Mouse (Mus musculus) liver, embryonic 14.5 days (tissue): ENCODE results near the gene Elmo1. TPM values are rescaled to one million over a fixed set of nuclear protein-coding genes. Genes with fewer than 3 reads are reported as not detected.
A peak's percentile ranks its signal among the peaks of the same experiment; 100 is the strongest.

ENCODE experiments used
- ATAC-seq: fragments of 200-750 bp; cut with Nextera tagmentation; 2 replicates; pipeline ENCODE4 v1.8.0; 2017; ENCODE audit warnings: moderate number of reproducible peaks, mild to moderate bottlenecking, moderate library complexity; ENCODE audit not compliant: insufficient read depth
- DNase-seq, 3 experiments: peaks; one replicate each; pipeline ENCODE4 v3.0.0-alpha.2; 2012 to 2013; ENCODE audit warnings: low read depth in 3 of 3, low spot score in 3 of 3
- H3K27ac ChIP-seq: fragments of 300-500 bp; sonication (generic); 2 replicates; pipeline ENCODE4 v1.5.1; 2014; ENCODE audit warnings: moderate library complexity, mild to moderate bottlenecking, control low read depth, inconsistent platforms
- H3K27me3 ChIP-seq: fragments of 300-500 bp; sonication (generic); 2 replicates; pipeline ENCODE4 v1.6.1; 2014; ENCODE audit warnings: mild to moderate bottlenecking, low read length, moderate library complexity; ENCODE audit not compliant: control insufficient read depth, insufficient read depth
- H3K36me3 ChIP-seq: fragments of 300-500 bp; sonication (generic); replicated peaks from 2 replicates; pipeline ENCODE4 v1.6.1; 2014; ENCODE audit warnings: low read depth; ENCODE audit not compliant: control insufficient read depth, insufficient read depth
- H3K4me1 ChIP-seq, 2 experiments: fragments of 200-500 bp in 1 of 2; fragments of 300-500 bp in 1 of 2; sonication (generic) in 1 of 2; replicated peaks; 2 replicates each; pipeline ENCODE4 v1.6.1; 2012 to 2014; ENCODE audit warnings: antibody characterized with exemption in 1 of 2, inconsistent platforms in 1 of 2, low read length in 1 of 2; ENCODE audit not compliant: control insufficient read depth in 2 of 2, insufficient read depth in 2 of 2
- H3K4me2 ChIP-seq: fragments of 300-500 bp; sonication (generic); 2 replicates; pipeline ENCODE4 v1.6.1; 2014; ENCODE audit warnings: low read depth, mild to moderate bottlenecking, control low read depth, moderate library complexity
- H3K4me3 ChIP-seq, 2 experiments: fragments of 200-500 bp in 1 of 2; fragments of 300-500 bp in 1 of 2; sonication (generic) in 1 of 2; 2 replicates each; pipeline ENCODE4 v1.5.1; 2012 to 2014; ENCODE audit warnings: low read depth in 2 of 2, low read length in 2 of 2, mild to moderate bottlenecking in 2 of 2, control low read depth in 1 of 2, inconsistent platforms in 1 of 2, moderate library complexity in 1 of 2; ENCODE audit not compliant: insufficient read depth in 1 of 2
- H3K9ac ChIP-seq: fragments of 300-500 bp; sonication (generic); replicated peaks from 2 replicates; pipeline ENCODE4 v1.6.1; 2014; ENCODE audit warnings: mild to moderate bottlenecking, control low read depth, moderate library complexity
- H3K9me3 ChIP-seq: fragments of 300-500 bp; sonication (generic); 2 replicates; pipeline ENCODE4 v1.6.1; 2016; ENCODE audit warnings: low read length, mixed read lengths; ENCODE audit not compliant: control insufficient read depth
- CTCF ChIP-seq: IDR thresholded peaks from 2 replicates; pipeline ENCODE4 v1.5.1; 2016; ENCODE audit warnings: antibody characterized with exemption, low read depth, control low read depth
- EP300 ChIP-seq: IDR thresholded peaks from 2 replicates; pipeline ENCODE4 v1.6.1; 2016; ENCODE audit warnings: antibody characterized with exemption, low read depth
- WGBS: fragments of 180-500 bp; shearing (Covaris S2); extraction: QIAGEN DNeasy Blood & Tissue Kit; methylation state at CpG from one replicate; pipeline ENCODE4 v1.1.7; 2014; ENCODE audit not compliant: insufficient replicate concordance; 5-methylcytosine and 5-hydroxymethylcytosine counted together
- polyA plus RNA-seq, 2 experiments: library from polyadenylated mRNA; depleted of rRNA in 1 of 2; stranded (reverse) in 1 of 2; unstranded in 1 of 2; fragments of >200 nt; fragmentation: Nextera tagmentation in 1 of 2; extraction: Ambion mirVana in 1 of 2; gene quantifications; 2 replicates each; pipeline versions ENCODE4 v1.2.1 to v1.2.3; 2012 to 2014

Elmo1 gene
- polyA plus RNA-seq, 2 experiments = 3.0 to 3.9 TPM

DNA sequence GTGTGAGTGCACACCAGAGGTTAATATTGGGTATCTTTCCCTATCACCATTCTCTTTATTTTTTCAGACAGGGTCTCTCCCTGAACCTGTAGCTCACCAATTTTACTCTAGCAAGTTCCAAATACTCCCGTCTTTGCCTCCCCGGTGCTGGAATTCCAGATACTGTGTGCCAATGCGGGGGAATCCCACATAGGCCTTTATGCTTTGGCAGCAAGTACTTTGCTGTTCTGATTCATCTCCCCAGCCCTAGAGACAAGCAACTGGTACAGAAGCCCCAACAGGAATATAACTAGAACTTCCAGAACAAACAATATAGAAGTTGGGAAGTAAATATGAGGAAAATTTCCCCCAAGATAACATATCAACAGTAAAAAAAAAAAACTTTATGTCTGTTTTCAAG, 13.2 kb upstream of the Elmo1 start:
- no peak overlapping the region for H3K4me3 ChIP-seq
- H3K4me2 ChIP-seq = no peak overlapping the region
- no peaks in the 10 kb centered on the region for H3K27me3 ChIP-seq
- no peak overlapping the region for H3K9ac ChIP-seq
- no peaks in the 10 kb centered on the region for H3K9me3 ChIP-seq
- no peak overlapping the region for H3K27ac ChIP-seq
- ATAC-seq = no peak
- no peaks in the 10 kb centered on the region for H3K36me3 ChIP-seq
- no peaks in the 10 kb centered on the region for H3K4me1 ChIP-seq
- TF ChIP-seq CTCF = no peak
- no peak for TF ChIP-seq EP300
- WGBS = 59% methylated on average over 3 of the region's 3 CpGs
- no peak for DNase-seq

DNA sequence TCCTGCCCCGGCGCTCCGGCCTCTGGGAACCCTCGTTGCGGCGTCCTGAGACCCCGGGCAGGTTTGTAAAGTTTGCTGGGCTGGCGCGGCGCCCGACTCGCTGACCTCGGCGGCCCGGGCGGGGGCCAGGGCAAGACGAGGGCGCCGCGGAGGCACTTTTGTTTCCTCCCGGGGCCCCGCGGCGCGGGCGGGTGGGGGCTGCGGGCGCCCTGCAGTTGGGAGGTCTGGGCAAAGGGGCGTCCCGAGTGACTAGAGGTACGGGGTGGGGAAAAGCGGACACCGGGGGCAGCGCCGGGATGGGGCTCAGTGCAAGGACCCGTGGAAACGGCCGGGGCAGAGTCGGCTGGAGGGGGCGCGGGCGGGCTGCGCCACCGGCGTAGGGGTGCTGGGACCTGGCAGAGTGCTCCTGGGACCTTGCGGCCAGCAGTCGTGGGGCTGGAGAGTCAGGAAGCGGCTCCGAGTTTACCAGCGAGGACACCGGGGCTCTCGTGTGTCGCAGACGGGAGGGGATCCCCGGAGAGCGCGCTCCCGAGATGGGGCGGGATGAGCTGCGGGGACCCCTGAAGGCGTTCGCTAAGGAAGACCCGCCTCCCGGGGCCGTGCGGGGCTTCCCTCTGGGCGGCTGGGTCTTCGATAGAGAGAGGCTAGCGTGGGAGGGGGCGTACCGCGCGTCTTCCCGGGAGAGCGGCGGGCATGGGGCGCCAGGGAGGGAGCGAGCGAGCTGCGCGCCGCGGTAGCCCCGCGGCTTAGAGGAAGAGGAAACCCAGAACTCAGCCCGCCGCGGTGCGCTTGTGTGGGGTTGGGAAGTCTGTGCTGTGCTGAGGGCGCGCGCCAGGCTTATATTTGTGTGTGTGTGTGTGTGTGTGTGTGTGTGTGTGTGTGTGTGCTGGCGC, 561 bp downstream of the Elmo1 start:
- 1% methylated on average over 89 of the region's 93 CpGs for WGBS
- peak overlapping the region; percentile 1; the same call in 1 of the 2 replicates for H3K9ac ChIP-seq
- no peaks in the 10 kb centered on the region for H3K9me3 ChIP-seq
- no peak overlapping the region for H3K27ac ChIP-seq
- H3K4me1 ChIP-seq = peaks cover 0 to 2% of the 10 kb centered on the region in 2 experiments; a peak in 1 of 4 replicates
- no peaks in the 10 kb centered on the region for H3K36me3 ChIP-seq
- peaks cover 48% of the 10 kb centered on the region for H3K27me3 ChIP-seq
- peak; percentile 58 for ATAC-seq
- no peak for DNase-seq
- H3K4me2 ChIP-seq = peak overlapping the region; percentile 68
- TF ChIP-seq CTCF (no peak), EP300 (no peak)
- peak overlapping the region; percentile 47 to 58 for H3K4me3 ChIP-seq

DNA sequence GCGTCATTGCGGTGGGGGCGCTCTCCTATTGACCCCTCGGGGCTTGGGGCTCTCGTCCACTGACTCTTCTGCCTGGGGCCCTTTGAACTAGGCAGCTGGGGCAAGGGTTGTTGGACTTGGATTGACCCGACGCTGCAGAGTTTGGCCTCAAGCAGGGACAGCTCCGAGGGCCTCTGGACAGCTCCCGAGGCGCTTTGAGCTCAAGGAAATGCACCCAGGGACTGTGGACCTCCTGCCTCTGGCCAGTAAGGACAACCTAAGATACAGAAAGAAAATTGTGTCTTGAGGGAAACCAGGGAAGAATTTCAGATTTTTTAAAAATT, 1.2 kb downstream of the Elmo1 start:
- Histone ChIP-seq H3K4me1 (peaks cover 0 to 2% of the 10 kb centered on the region in 2 experiments; a peak in 1 of 4 replicates), H3K9me3 (no peaks in the 10 kb centered on the region), H3K27ac (no peak overlapping the region), H3K4me2 (peak overlapping the region; percentile 68), H3K36me3 (no peaks in the 10 kb centered on the region), H3K4me3 (peak overlapping the region; percentile 47 to 58; a peak in 3 of 4 replicates), H3K9ac (no peak overlapping the region), H3K27me3 (peaks cover 48% of the 10 kb centered on the region)
- no peak for ATAC-seq
- TF ChIP-seq EP300 (no peak), CTCF (no peak)
- no peak for DNase-seq
- 3% methylated on average over 10 of the region's 10 CpGs for WGBS

DNA sequence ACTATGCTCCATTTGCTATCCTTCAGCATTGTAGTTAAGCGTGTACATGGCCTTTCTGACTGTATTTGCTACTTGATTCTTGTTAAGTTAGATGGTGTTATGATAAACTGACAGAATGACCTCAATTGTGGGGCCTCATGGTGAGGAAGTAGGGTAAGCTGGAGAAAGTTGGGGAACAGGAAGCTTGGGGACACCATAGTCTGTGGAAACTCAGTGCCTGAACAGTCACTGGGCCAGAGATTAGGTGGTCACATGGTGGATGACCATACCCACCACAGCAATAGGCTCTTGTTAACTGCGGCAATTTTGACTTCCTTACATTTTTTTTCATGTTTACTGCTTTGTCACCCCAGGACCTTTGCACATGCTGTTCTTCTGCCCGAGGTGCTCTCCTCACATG, 1.9 kb downstream of the Elmo1 start:
- no peak overlapping the region for H3K4me2 ChIP-seq
- no peaks in the 10 kb centered on the region for H3K9me3 ChIP-seq
- no peak overlapping the region for H3K27ac ChIP-seq
- no peak for ATAC-seq
- peaks cover 0 to 2% of the 10 kb centered on the region in 2 experiments; a peak in 2 of 4 replicates for H3K4me1 ChIP-seq
- H3K27me3 ChIP-seq = peaks cover 48% of the 10 kb centered on the region
- 43% methylated on average over 3 of the region's 3 CpGs for WGBS
- no peak for DNase-seq
- no peak for TF ChIP-seq EP300
- no peak for TF ChIP-seq CTCF
- no peaks in the 10 kb centered on the region for H3K36me3 ChIP-seq
- no peak overlapping the region for H3K4me3 ChIP-seq
- H3K9ac ChIP-seq = no peak overlapping the region

DNA sequence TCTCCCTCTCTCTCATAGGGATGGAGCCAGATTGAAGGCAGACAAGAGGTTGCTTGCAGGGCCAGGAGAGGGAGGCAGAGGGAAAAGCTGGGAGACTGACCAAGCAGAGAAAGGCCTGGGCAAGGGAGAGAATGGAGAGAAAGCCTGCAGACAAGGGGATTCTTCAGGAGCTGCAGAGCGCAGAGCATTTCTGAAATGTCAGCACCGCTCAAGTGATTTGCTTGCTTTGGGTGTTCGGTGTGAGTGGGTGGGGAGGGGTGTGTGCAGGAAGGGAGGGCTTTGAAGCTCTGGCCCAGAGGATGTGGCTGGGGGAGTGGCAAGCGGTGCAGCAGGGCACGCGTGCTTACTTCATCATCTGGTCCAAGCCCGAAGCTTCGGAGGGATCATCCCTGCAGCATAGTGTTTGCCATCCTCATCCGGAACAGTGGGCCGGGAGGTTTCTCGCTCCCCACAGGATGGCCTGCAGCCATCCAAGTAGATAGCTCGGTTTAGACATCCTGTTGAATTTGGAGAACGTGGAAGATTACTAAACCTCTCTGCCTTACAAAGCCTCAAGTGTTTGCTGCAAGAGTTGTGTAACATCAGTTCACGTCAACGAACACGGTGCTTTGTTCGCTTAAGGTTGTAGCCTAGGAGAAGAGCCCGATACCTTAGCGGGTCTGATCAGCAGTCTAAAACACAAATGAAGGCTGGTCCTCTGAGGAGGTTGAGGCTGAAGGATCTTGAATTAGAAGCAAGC, 3.1 kb downstream of the Elmo1 start:
- Histone ChIP-seq H3K9ac (no peak overlapping the region), H3K27me3 (peaks cover 44% of the 10 kb centered on the region), H3K27ac (no peak overlapping the region), H3K4me1 (peaks cover 0 to 4% of the 10 kb centered on the region in 2 experiments; a peak in 2 of 4 replicates), H3K36me3 (no peaks in the 10 kb centered on the region), H3K4me2 (no peak overlapping the region), H3K4me3 (no peak overlapping the region), H3K9me3 (no peaks in the 10 kb centered on the region)
- DNase-seq (no peak), ATAC-seq (no peak)
- 38% methylated on average over 19 of the region's 19 CpGs for whole genome bisulfite sequencing
- no peak for TF ChIP-seq EP300
